Mouse (Mus musculus) embryonic facial prominence, embryonic 13.5 days (tissue): ENCODE results near the gene Exoc1. TPM values are rescaled to one million over a fixed set of nuclear protein-coding genes. Genes with fewer than 3 reads are reported as not detected.

Experiments
- ATAC-seq: fragments of 200-750 bp; cut with Nextera tagmentation; 2 replicates; pipeline ENCODE4 v1.8.0; 2017; ENCODE audit warnings: low read depth; ENCODE audit not compliant: insufficient number of reproducible peaks, insufficient read depth, low FRiP score, low TSS enrichment
- H3K27ac ChIP-seq: fragments of 300-500 bp; sonication (generic); 2 replicates; pipeline ENCODE4 v1.5.1; 2015; ENCODE audit warnings: moderate library complexity, mild to moderate bottlenecking, inconsistent platforms
- H3K27me3 ChIP-seq: fragments of 300-500 bp; sonication (generic); 2 replicates; pipeline ENCODE4 v1.6.1; 2015; ENCODE audit warnings: mild to moderate bottlenecking, inconsistent platforms
- H3K36me3 ChIP-seq: fragments of 300-500 bp; sonication (generic); 2 replicates; pipeline ENCODE4 v1.6.1; 2015; ENCODE audit warnings: mild to moderate bottlenecking, inconsistent platforms
- H3K4me1 ChIP-seq: fragments of 300-500 bp; sonication (generic); 2 replicates; pipeline ENCODE4 v1.6.1; 2015; ENCODE audit warnings: inconsistent platforms
- H3K4me2 ChIP-seq: fragments of 300-500 bp; sonication (generic); 2 replicates; pipeline ENCODE4 v1.6.1; 2015; ENCODE audit warnings: moderate library complexity, mild to moderate bottlenecking, inconsistent platforms
- H3K4me3 ChIP-seq: fragments of 300-500 bp; sonication (generic); 2 replicates; pipeline ENCODE4 v1.5.1; 2015; ENCODE audit warnings: mild to moderate bottlenecking, inconsistent platforms
- H3K9ac ChIP-seq: fragments of 300-500 bp; sonication (generic); 2 replicates; pipeline ENCODE4 v1.6.1; 2015; ENCODE audit warnings: mild to moderate bottlenecking, inconsistent platforms
- H3K9me3 ChIP-seq: fragments of 300-500 bp; sonication (generic); 2 replicates; pipeline ENCODE4 v1.6.1; 2016; ENCODE audit warnings: inconsistent platforms
- WGBS: fragments of 180-500 bp; shearing (Covaris S2); methylation state at CpG from one replicate; pipeline ENCODE4 v1.1.7; 2015; ENCODE audit warnings: mixed read lengths; 5-methylcytosine and 5-hydroxymethylcytosine counted together
- polyA plus RNA-seq: library from polyadenylated mRNA; unstranded; fragments of >200 nt; fragmentation: Nextera tagmentation; extraction: Ambion mirVana; gene quantifications from 2 replicates; pipeline ENCODE4 v1.2.1, GENCODE M21; 2015

Gene Exoc1
- polyA plus RNA-seq, 1 experiment from 2014 or later, result 38.2 TPM

DNA sequence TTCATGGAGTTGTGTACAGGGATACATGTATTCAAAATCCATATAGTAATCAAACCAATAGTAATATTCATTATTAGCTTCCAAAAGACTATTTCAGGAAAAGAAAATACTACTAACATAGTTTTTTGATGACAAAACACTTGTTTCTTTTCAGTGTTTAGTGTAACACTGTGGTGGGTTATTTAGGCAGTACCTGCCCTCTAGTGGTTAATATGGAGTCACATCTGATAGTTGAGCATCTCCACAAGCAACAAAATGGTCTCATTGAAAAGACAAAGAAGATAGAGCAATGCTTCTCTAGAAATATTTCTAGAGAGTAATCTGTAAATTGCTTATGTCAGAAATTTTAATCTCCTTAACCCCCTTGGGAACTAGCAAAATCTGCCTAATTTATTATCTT is 11.7 kb downstream of the Exoc1 start:
- Histone ChIP-seq H3K36me3 (peaks cover 68% of the 10 kb centered on the region), H3K9ac (no peak overlapping the region), H3K9me3 (no peaks in the 10 kb centered on the region), H3K4me2 (no peak overlapping the region), H3K4me1 (no peaks in the 10 kb centered on the region), H3K27ac (no peak overlapping the region), H3K27me3 (no peaks in the 10 kb centered on the region), H3K4me3 (no peak overlapping the region)
- no peak for ATAC-seq

DNA sequence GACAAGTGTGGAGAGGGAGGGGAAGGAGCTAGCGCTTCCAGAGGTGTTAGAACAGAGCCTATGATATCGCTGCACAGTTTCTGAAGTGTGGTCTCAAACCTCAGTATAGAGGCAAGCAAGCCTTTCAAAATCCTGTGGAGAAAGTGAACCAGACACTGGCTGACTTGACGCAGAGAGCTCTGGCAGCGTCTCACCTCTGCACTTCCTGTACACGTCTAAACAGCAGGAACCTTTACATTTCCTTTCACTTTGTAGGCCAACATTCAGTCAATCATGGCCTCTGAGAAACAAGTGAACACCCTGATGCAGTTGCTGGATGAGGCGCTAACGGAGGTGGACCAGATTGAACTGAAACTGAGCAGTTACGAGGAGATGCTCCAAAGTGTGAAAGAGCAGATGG is 14.1 kb downstream of the Exoc1 start:
- ATAC-seq, result no peak
- WGBS, result 90% methylated on average over 8 of the region's 8 CpGs
- Histone ChIP-seq H3K4me3 (no peak overlapping the region), H3K4me2 (no peak overlapping the region), H3K36me3 (peaks cover 53% of the 10 kb centered on the region), H3K27ac (no peak overlapping the region), H3K9ac (no peak overlapping the region), H3K4me1 (no peaks in the 10 kb centered on the region), H3K9me3 (no peaks in the 10 kb centered on the region), H3K27me3 (no peaks in the 10 kb centered on the region)

DNA sequence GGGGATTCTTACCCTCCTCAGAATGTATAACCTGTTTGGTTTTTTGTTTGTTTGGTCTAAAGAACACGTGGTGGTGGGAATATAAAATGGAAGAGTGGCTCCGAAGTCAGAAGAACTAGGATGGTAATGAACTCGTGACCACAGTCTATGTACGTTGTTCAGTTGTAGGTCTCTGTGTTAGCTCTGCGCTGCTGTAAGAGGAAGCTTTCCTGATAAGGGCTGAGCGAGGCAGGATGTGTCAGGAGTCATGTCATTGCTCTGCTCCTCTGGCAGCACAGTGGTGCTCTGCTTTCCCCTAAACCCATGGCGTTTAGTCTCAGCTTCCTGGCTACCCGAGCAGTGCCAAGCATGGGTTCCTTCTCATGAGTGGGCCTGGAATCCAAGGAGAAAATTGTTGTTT is 21.3 kb downstream of the Exoc1 start:
- H3K9me3 ChIP-seq, result no peaks in the 10 kb centered on the region
- H3K36me3 ChIP-seq, result peaks cover 36% of the 10 kb centered on the region
- no peak overlapping the region for H3K4me3 ChIP-seq
- no peak overlapping the region for H3K9ac ChIP-seq
- ATAC-seq, result no peak
- H3K4me2 ChIP-seq, result no peak overlapping the region
- no peaks in the 10 kb centered on the region for H3K4me1 ChIP-seq
- no peak overlapping the region for H3K27ac ChIP-seq
- WGBS, result 87% methylated on average over 8 of the region's 8 CpGs
- no peaks in the 10 kb centered on the region for H3K27me3 ChIP-seq

- Histone ChIP-seq H3K36me3 (peaks cover 68% of the 10 kb centered on the region), H3K9me3 (no peaks in the 10 kb centered on the region), H3K27ac (no peak overlapping the region), H3K4me2 (no peak overlapping the region), H3K4me3 (no peak overlapping the region), H3K27me3 (no peaks in the 10 kb centered on the region), H3K9ac (no peak overlapping the region), H3K4me1 (no peaks in the 10 kb centered on the region)
- no peak for ATAC-seq
- 33% methylated on average over 3 of the region's 3 CpGs for WGBS
These were observed 36.2 kb downstream of the Exoc1 start for GRCm38 (mm10) chr5:76565321-76565720.

DNA sequence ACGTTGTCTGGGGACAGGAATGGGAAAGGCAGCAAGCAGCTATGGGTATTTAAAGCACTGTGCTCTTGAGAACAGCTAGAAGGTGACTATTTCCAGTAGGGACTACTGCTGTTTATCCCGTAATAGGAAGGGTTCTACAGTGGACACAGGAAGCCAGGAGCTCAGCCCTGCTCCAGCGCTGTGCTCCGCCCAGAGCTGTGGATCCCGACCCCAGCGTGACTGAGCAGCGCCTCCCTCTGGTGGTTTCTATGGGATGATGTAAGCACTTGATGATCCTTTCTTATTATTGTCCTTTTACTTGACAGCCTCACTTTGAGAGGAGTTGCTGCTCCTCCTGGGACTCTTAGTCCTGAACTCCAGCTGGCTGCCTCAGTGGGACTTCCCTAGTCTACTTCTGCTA is 45.1 kb downstream of the Exoc1 start:
- 71% methylated on average over 7 of the region's 7 CpGs for WGBS

DNA sequence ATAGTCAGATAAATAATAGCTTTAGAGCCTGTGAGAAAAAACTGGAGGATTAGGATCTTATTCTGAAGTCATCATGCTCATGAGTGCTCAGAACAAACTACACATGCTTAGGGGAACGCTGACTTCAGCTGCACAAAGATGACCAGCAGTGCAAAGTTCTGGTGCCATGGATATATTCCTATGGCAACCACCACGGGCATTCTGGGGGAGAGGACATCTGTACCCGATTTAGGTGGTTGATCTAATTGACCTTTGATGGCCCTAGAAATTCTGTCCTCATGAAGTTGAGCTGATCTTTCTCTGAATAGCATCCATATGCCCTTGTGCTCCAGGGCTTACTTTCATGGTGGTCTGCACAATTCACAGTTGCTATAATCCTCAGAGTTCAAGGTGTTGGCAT is 47.9 kb downstream of the Exoc1 start:
- Histone ChIP-seq H3K27ac (no peak overlapping the region), H3K9me3 (no peaks in the 10 kb centered on the region), H3K36me3 (no peaks in the 10 kb centered on the region), H3K4me1 (no peaks in the 10 kb centered on the region), H3K4me3 (no peak overlapping the region), H3K27me3 (no peaks in the 10 kb centered on the region), H3K4me2 (no peak overlapping the region), H3K9ac (no peak overlapping the region)
- WGBS, result 39% methylated on average over 3 of the region's 3 CpGs
- no peak for ATAC-seq

More for the DNA sequence above, 45.1 kb downstream of the Exoc1 start:
- Histone ChIP-seq H3K9ac (no peak overlapping the region), H3K27ac (no peak overlapping the region), H3K4me3 (no peak overlapping the region), H3K9me3 (no peaks in the 10 kb centered on the region), H3K4me2 (no peak overlapping the region), H3K4me1 (no peaks in the 10 kb centered on the region), H3K36me3 (peaks cover 21% of the 10 kb centered on the region), H3K27me3 (no peaks in the 10 kb centered on the region)
- no peak for ATAC-seq

GRCm38 (mm10) chr5:76585378-76585777 is 56.3 kb downstream of the Exoc1 start:
- Histone ChIP-seq H3K9me3 (no peaks in the 10 kb centered on the region), H3K4me1 (peaks cover 4% of the 10 kb centered on the region; the same call in 1 of the 2 replicates), H3K27ac (no peak overlapping the region), H3K27me3 (no peaks in the 10 kb centered on the region), H3K4me2 (no peak overlapping the region), H3K36me3 (no peaks in the 10 kb centered on the region), H3K9ac (no peak overlapping the region), H3K4me3 (no peak overlapping the region)
- 79% methylated on average over 2 of the region's 2 CpGs for WGBS
- ATAC-seq, result no peak

DNA sequence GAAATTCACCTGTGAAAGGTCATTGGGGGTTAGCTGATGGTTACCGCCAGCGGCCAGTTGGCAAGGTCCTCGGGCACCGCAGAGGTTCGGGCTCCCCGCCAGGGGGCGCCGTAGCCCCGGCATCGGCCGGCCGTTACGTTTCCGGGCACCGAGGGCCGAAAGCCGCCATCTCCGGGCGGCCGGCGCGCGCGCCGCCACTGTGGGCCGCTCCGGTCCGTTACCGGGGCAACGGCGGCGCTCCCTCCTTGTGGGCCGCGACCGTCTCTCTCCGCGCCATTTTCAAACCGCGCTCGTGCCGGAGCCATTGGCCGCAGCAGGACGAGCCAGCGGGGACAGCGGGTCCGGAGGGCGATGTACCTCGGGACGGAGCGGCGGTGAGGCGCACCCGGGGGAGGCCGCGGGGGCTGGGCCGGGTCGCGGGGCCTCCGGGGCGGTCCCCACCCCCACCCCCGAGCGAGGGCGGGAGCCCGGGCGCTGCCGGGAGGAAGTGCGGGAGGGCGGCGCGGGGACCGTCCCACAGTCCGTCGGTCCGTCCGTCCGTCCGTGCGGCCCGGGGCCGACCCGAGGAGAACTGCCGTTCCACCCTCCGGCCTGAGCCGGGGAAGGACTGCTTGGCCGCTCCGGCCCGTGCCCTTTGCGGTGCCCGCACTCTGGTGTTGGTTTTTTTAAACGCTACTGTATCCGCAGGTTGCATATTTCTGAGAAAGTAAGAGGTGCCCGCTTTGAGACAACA is 59.6 kb downstream of the Exoc1 start, which contains the start of gene Cep135:
Gene Cep135 (plus strand): TSS at position 148 of the 733 bp plus-strand sequence.
- Histone ChIP-seq H3K9ac (peak within 1 kb of the TSS; percentile 90), H3K4me2 (peak within 1 kb of the TSS; percentile 55), H3K4me3 (peak within 1 kb of the TSS; percentile 84), H3K36me3 (peaks cover 19% of the 10 kb centered on the region), H3K9me3 (no peaks in the 10 kb centered on the region), H3K27ac (peak within 1 kb of the TSS; percentile 88), H3K4me1 (peaks cover 4% of the 10 kb centered on the region; the same call in 1 of the 2 replicates), H3K27me3 (no peaks in the 10 kb centered on the region)
- WGBS, result under 1% methylated on average over 68 of the region's 92 CpGs
- ATAC-seq, result peak; percentile 81

DNA sequence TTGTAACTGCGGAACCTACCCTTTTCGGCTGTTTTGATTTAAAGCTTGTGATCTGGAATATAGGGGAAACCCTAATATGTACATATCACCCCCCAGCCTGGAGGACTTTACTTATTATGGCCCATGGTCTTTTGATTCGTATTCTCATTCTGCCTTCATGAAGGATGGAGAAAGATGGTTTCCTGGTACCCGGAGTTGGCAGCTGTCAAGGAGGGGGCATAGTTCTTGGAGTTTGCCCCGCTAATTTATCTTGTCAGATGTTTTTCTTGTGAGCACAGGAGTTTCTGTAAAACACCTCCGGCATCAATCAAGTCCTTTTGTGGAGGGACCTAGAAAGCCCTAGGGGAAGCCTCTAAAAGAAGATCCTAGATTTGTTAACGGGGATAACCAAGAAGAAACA is 60.2 kb downstream of the Exoc1 start:
- Histone ChIP-seq H3K4me3 (peak overlapping the region; percentile 84), H3K4me1 (peaks cover 4% of the 10 kb centered on the region; the same call in 1 of the 2 replicates), H3K27me3 (no peaks in the 10 kb centered on the region), H3K9ac (peak overlapping the region; percentile 90), H3K4me2 (peak overlapping the region; percentile 55), H3K9me3 (no peaks in the 10 kb centered on the region), H3K27ac (peak overlapping the region; percentile 88; the same call in 1 of the 2 replicates), H3K36me3 (peaks cover 25% of the 10 kb centered on the region)
- 5% methylated on average over 7 of the region's 7 CpGs for WGBS
- no peak for ATAC-seq

DNA sequence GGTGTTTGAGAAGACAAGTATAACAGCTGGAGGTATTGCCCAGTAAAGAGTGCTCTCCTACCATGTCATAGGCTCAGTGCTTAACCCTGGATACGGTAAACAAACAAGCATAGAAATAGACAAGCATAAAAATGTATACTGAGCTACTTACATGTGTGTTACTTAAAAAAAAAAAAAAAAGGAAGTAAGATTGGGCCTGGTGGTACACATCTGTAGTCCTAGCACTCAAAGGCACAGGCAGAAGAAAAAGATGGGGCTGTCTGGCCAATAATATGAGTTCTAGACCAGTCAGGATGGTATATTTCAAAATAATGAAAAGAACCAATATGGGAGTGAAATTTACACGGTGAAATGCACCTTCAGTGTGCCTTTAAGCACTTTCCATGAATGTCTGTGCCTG is 60.9 kb downstream of the Exoc1 start:
- WGBS, result 82% methylated on average over 2 of the region's 2 CpGs
- Histone ChIP-seq H3K9ac (no peak overlapping the region), H3K9me3 (no peaks in the 10 kb centered on the region), H3K4me2 (peak overlapping the region; percentile 55), H3K27me3 (no peaks in the 10 kb centered on the region), H3K36me3 (peaks cover 32% of the 10 kb centered on the region), H3K4me3 (no peak overlapping the region), H3K4me1 (peaks cover 4% of the 10 kb centered on the region; the same call in 1 of the 2 replicates), H3K27ac (no peak overlapping the region)
- ATAC-seq, result no peak

GRCm38 (mm10) chr5:76591885-76592284 is 62.8 kb downstream of the Exoc1 start:
- WGBS, result 54% methylated on average over 9 of the region's 9 CpGs
- peaks cover 50% of the 10 kb centered on the region for H3K36me3 ChIP-seq
- no peak overlapping the region for H3K4me2 ChIP-seq
- H3K4me3 ChIP-seq, result no peak overlapping the region
- no peak overlapping the region for H3K9ac ChIP-seq
- no peak for ATAC-seq
- H3K27me3 ChIP-seq, result no peaks in the 10 kb centered on the region
- no peaks in the 10 kb centered on the region for H3K9me3 ChIP-seq
- H3K27ac ChIP-seq, result 0 out of 2 replicates have a peak overlapping the region, but pooled peaks have one; percentile 7
- peaks cover 4% of the 10 kb centered on the region; the same call in 1 of the 2 replicates for H3K4me1 ChIP-seq

GRCm38 (mm10) chr5:76609702-76610370 is 80.7 kb downstream of the Exoc1 start:
- Histone ChIP-seq H3K27ac (no peak overlapping the region), H3K36me3 (peaks cover 82% of the 10 kb centered on the region), H3K9me3 (no peaks in the 10 kb centered on the region), H3K4me2 (no peak overlapping the region), H3K9ac (no peak overlapping the region), H3K4me3 (no peak overlapping the region), H3K4me1 (no peaks in the 10 kb centered on the region), H3K27me3 (no peaks in the 10 kb centered on the region)
- 93% methylated on average over 8 of the region's 8 CpGs for WGBS
- no peak for ATAC-seq
